ENCODE assay signal across 8 mouse cellular contexts in the genomic region with DNA sequence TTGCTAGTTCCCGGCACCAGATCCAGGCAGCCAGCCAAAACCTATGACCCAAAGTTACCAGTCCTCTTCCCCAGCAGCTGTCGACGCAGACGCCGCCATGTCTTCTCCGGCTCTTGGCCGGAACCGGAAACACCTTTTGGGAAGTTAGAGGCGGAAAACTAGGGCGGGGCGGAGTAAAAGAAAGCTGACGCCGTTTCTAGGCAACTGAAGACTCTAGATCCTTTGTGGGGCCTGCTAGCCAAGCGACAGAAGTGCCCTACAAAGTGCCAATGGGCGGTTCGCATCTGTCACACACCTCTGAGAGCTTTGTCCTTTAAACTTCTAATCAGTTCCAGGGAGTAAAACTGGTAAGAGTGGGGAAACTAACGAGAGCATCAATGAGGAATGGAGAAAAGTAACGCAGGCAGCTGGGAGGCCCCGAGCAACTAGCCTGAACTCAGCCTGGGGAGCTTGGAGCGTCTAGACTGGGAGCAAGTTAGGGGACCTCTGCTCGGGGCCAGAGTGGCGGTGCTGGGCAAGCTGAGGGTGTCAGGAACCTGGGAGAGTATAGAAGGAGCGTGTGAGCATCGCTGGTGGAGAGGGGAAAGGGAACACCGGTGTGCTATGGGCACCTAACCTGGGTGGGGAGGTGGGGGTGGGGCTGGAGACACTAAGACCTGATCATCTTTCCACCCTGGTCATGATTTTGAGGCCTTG. TPM values are rescaled to one million over a fixed set of nuclear protein-coding genes. Genes with fewer than 3 reads are reported as not detected.
A peak's percentile ranks its signal among the peaks of the same experiment; 100 is the strongest.
DNase-seq lines count a peak whose midpoint lies in the region; ATAC-seq and TF ChIP-seq lines count a peak whose summit lies in the region.

A gene (minus strand): TSS at position 131 of the 696 bp plus-strand sequence.
A gene (plus strand): TSS at position 179 of the 696 bp plus-strand sequence.

- H3K4me1 ChIP-seq in E14TG2a.4 (replicated peaks; ENCODE audit: low read depth, low read length): peaks cover 10% of the 10 kb centered on the region
- peaks cover 16% of the 10 kb centered on the region for H3K4me1 ChIP-seq in forebrain, embryonic 13.5 days
- H3K4me1 ChIP-seq in liver, postnatal 0 days (ENCODE audit: insufficient read depth): peaks cover 10% of the 10 kb centered on the region; the same call in 1 of the 2 replicates
- H3K4me1 ChIP-seq in neural tube, embryonic 14.5 days (ENCODE audit: control insufficient read depth, insufficient read depth, low read length): peaks cover 15% of the 10 kb centered on the region

- peak within 1 kb of the TSS; percentile 89 for H3K4me2 ChIP-seq in forebrain, embryonic 13.5 days
- H3K4me2 ChIP-seq in liver, postnatal 0 days (ENCODE audit: low read depth, low read length): peak within 1 kb of the TSS; percentile 84
- H3K4me2 ChIP-seq in neural tube, embryonic 14.5 days (ENCODE audit: low read depth, low read length): peak within 1 kb of the TSS; percentile 84

- H3K27ac ChIP-seq in forebrain, embryonic 13.5 days: peak within 1 kb of the TSS; percentile 67
- H3K27ac ChIP-seq in liver, postnatal 0 days (ENCODE audit: low read depth): peak within 1 kb of the TSS; percentile 36
- H3K27ac ChIP-seq in neural tube, embryonic 14.5 days (ENCODE audit: low read depth, low read length): peak within 1 kb of the TSS; percentile 53

- peak; percentile 95 for ATAC-seq in forebrain, embryonic 13.5 days
- ATAC-seq in liver, postnatal 0 days: peak; percentile 91
- ATAC-seq in neural tube, embryonic 14.5 days (ENCODE audit: low read depth): peak; percentile 92

- 10% methylated on average over 25 of the region's 25 CpGs for WGBS in forebrain, embryonic 13.5 days
- WGBS in large intestine, adult 2 months: 11% methylated on average over 25 of the region's 25 CpGs
- WGBS in liver, postnatal 0 days (ENCODE audit: insufficient replicate concordance): 18% methylated on average over 25 of the region's 25 CpGs
- 8% methylated on average over 25 of the region's 25 CpGs for WGBS in neural tube, embryonic 14.5 days

- no peak for TF ChIP-seq CTCF in E14TG2a.4 (conservative IDR thresholded peaks at IDR 0.05; ENCODE audit: low read length)
- no peak for TF ChIP-seq CTCF in liver, postnatal 0 days (IDR thresholded peaks at IDR 0.05; ENCODE audit: low read depth)

- peak within 1 kb of the TSS; percentile 94 for H3K4me3 ChIP-seq in E14TG2a.4 (replicated peaks; ENCODE audit: low read length)
- peak within 1 kb of the TSS; percentile 91 for H3K4me3 ChIP-seq in forebrain, embryonic 13.5 days
- H3K4me3 ChIP-seq in liver, postnatal 0 days (ENCODE audit: low read depth, low read length): peak within 1 kb of the TSS; percentile 79
- peak within 1 kb of the TSS; percentile 78 for H3K4me3 ChIP-seq in neural tube, embryonic 14.5 days (ENCODE audit: low read depth, low read length)

- no peaks in the 10 kb centered on the region for H3K9me3 ChIP-seq in E14TG2a.4 (ENCODE audit: low read length)
- H3K9me3 ChIP-seq in forebrain, embryonic 13.5 days (replicated peaks): no peaks in the 10 kb centered on the region
- H3K9me3 ChIP-seq in liver, postnatal 0 days (ENCODE audit: low read length): no peaks in the 10 kb centered on the region
- H3K9me3 ChIP-seq in neural tube, embryonic 14.5 days (ENCODE audit: control insufficient read depth, low read length): no peaks in the 10 kb centered on the region

- peak; percentile 86 for DNase-seq in c-Kit-positive CD71-positive TER-119-positive erythroid progenitor cells, embryonic 14.5 days (ENCODE audit: low spot score)
- DNase-seq in heart, postnatal 10 days: peak; percentile 90 to 91
- peak; percentile 83 for DNase-seq in large intestine, adult 2 months (ENCODE audit: low read depth, low spot score)
- peak; percentile 83 for DNase-seq in liver, postnatal 0 days
- DNase-seq in testis, postnatal 10 days (ENCODE audit: low spot score): peak; percentile 86

- H3K36me3 ChIP-seq in E14TG2a.4 (ENCODE audit: insufficient read depth, low read length): peaks cover 33% of the 10 kb centered on the region
- peaks cover 45% of the 10 kb centered on the region for H3K36me3 ChIP-seq in forebrain, embryonic 13.5 days (ENCODE audit: poor library complexity, severe bottlenecking)
- peaks cover 16% of the 10 kb centered on the region for H3K36me3 ChIP-seq in liver, postnatal 0 days (replicated peaks; ENCODE audit: insufficient read depth, low read length)
- peaks cover 16% of the 10 kb centered on the region for H3K36me3 ChIP-seq in neural tube, embryonic 14.5 days (ENCODE audit: control insufficient read depth, insufficient read depth, low read length)

- intact Hi-C loops in heart, postnatal 10 days (cut with DNase I): no loop called here

- no peaks in the 10 kb centered on the region for H3K27me3 ChIP-seq in E14TG2a.4 (ENCODE audit: insufficient read depth, low read length)
- no peaks in the 10 kb centered on the region for H3K27me3 ChIP-seq in forebrain, embryonic 13.5 days
- H3K27me3 ChIP-seq in liver, postnatal 0 days (ENCODE audit: insufficient read depth, low read length): no peaks in the 10 kb centered on the region
- H3K27me3 ChIP-seq in neural tube, embryonic 14.5 days (ENCODE audit: control insufficient read depth, insufficient read depth, low read length): no peaks in the 10 kb centered on the region

- H3K9ac ChIP-seq in forebrain, embryonic 13.5 days: peak within 1 kb of the TSS; percentile 89
- H3K9ac ChIP-seq in liver, postnatal 0 days (replicated peaks): peak within 1 kb of the TSS; percentile 78
- peak within 1 kb of the TSS; percentile 79 for H3K9ac ChIP-seq in neural tube, embryonic 14.5 days (replicated peaks; ENCODE audit: low read depth, low read length)

- no peak for TF ChIP-seq EP300 in liver, postnatal 0 days (IDR thresholded peaks at IDR 0.05; ENCODE audit: low read depth)

RNA-seq across cellular contexts. Expression of the first gene that starts in this region (rescaled TPM):
- 38.8 and 42.8 TPM in 2 replicates for polyA plus RNA-seq in forebrain, embryonic 13.5 days (2015; fragmentation: Nextera tagmentation; extraction: Ambion mirVana)
- 10 to 100 TPM; 21.6 to 27.7 TPM for total RNA-seq in heart, postnatal 10 days (2021)
- 40.2 and 52.1 TPM in 2 replicates for polyA plus RNA-seq in large intestine, adult 2 months (2012; rRNA removed)
- 10.8 and 11.1 TPM in 2 replicates for polyA plus RNA-seq in liver, postnatal 0 days (2015; fragmentation: Nextera tagmentation; extraction: Ambion mirVana)
- polyA plus RNA-seq in neural tube, embryonic 14.5 days (2014; fragmentation: Nextera tagmentation; extraction: Ambion mirVana): 9.4 and 10.6 TPM in 2 replicates

RNA-seq across cellular contexts. Expression of the second gene that starts in this region (rescaled TPM):
- polyA plus RNA-seq in forebrain, embryonic 13.5 days (2015; fragmentation: Nextera tagmentation; extraction: Ambion mirVana): 24.5 and 24.7 TPM in 2 replicates
- total RNA-seq in heart, postnatal 10 days (2021): 1 to 10 TPM; 1.5 to 2.0 TPM
- polyA plus RNA-seq in large intestine, adult 2 months (2012; rRNA removed): 0.61 and 0.63 TPM in 2 replicates
- 0.30 and 0.32 TPM in 2 replicates for polyA plus RNA-seq in liver, postnatal 0 days (2015; fragmentation: Nextera tagmentation; extraction: Ambion mirVana)
- polyA plus RNA-seq in neural tube, embryonic 14.5 days (2014; fragmentation: Nextera tagmentation; extraction: Ambion mirVana): 14.6 and 17.9 TPM in 2 replicates

Comparison
In these comparisons a context has a peak if more than half of its experiments do, and no peak if none do; other contexts are left out.
1. Peak in every context shown above with its lines: DNase-seq, ATAC-seq, H3K4me3 ChIP-seq and H3K27ac ChIP-seq.